Mouse (Mus musculus) embryonic facial prominence, embryonic 11.5 days (tissue): ENCODE measurements around the gene Ankrd7. TPM values are rescaled to one million over a fixed set of nuclear protein-coding genes. Genes with fewer than 3 reads are reported as not detected.

Experiments used
- ATAC-seq: fragments of 200-750 bp; cut with Nextera tagmentation; replicated peaks from 2 replicates; pipeline ENCODE4 v1.8.0; 2017; ENCODE audit warnings: low read depth; ENCODE audit not compliant: insufficient number of reproducible peaks, low FRiP score, low TSS enrichment
- DNase-seq: peaks from one replicate; pipeline ENCODE4 v3.0.0-alpha.2; 2015; ENCODE audit warnings: low spot score
- H3K27ac ChIP-seq: fragments of 300-500 bp; sonication (generic); replicated peaks from 2 replicates; pipeline ENCODE4 v1.5.1; 2014; ENCODE audit warnings: mild to moderate bottlenecking, low read depth, low read length, control low read depth
- H3K27me3 ChIP-seq: fragments of 300-500 bp; sonication (generic); 2 replicates; pipeline ENCODE4 v1.6.1; 2014; ENCODE audit warnings: mild to moderate bottlenecking, low read length, moderate library complexity, mixed read lengths; ENCODE audit not compliant: control insufficient read depth, insufficient read depth
- H3K36me3 ChIP-seq: fragments of 300-500 bp; sonication (generic); replicated peaks from 2 replicates; pipeline ENCODE4 v1.6.1; 2014; ENCODE audit warnings: low read depth, mild to moderate bottlenecking, low read length, moderate library complexity, mixed read lengths; ENCODE audit not compliant: control insufficient read depth, insufficient read depth
- H3K4me1 ChIP-seq: fragments of 300-500 bp; sonication (generic); 2 replicates; pipeline ENCODE4 v1.6.1; 2014; ENCODE audit warnings: low read length, mixed read lengths; ENCODE audit not compliant: control insufficient read depth, insufficient read depth
- H3K4me2 ChIP-seq: fragments of 300-500 bp; sonication (generic); 2 replicates; pipeline ENCODE4 v1.6.1; 2014; ENCODE audit warnings: low read depth, mild to moderate bottlenecking, control low read depth, low read length, moderate library complexity
- H3K4me3 ChIP-seq: fragments of 300-500 bp; sonication (generic); 2 replicates; pipeline ENCODE4 v1.5.1; 2014; ENCODE audit warnings: low read depth, low read length, control low read depth
- H3K9ac ChIP-seq: fragments of 300-500 bp; sonication (generic); replicated peaks from 2 replicates; pipeline ENCODE4 v1.6.1; 2014; ENCODE audit warnings: mild to moderate bottlenecking, control low read depth, low read length
- H3K9me3 ChIP-seq: fragments of 300-500 bp; sonication (generic); replicated peaks from 2 replicates; pipeline ENCODE4 v1.6.1; 2016; ENCODE audit warnings: mild to moderate bottlenecking, low read length, inconsistent platforms, mixed read lengths; ENCODE audit not compliant: control insufficient read depth
- WGBS: fragments of 180-500 bp; shearing (Covaris S2); extraction: QIAGEN DNeasy Blood & Tissue Kit; methylation state at CpG from one replicate; pipeline ENCODE4 v1.1.7; 2014; 5-methylcytosine and 5-hydroxymethylcytosine counted together
- polyA plus RNA-seq: library from polyadenylated mRNA; unstranded; fragments of >200 nt; fragmentation: Nextera tagmentation; extraction: Ambion mirVana; gene quantifications from 2 replicates; pipeline ENCODE4 v1.2.1, GENCODE M21; 2014

Ankrd7 gene
- polyA plus RNA-seq, 1 experiment from 2014 or later, result not detected

DNA sequence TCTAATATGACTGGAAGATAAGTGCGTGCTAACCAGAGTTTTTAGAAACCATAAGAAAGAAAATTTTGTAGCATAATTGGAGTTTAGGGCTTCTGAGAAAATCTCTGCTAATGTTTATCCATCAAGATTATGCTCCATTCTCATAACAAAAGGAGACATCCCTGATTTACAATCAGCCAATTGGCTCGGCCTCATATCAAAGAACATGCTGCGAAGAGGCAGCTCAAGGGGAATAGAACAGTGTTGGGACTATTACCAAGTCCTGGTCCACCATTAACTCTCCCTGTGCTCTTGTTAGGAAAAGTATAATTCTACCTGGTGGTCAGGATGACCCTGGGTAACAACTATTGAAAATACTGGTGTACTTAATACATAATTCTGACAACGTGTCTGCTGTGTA lies 50.4 kb downstream of the Ankrd7 start:
- ATAC-seq, result no peak
- Histone ChIP-seq H3K27ac (no peak overlapping the region), H3K4me2 (no peak overlapping the region), H3K4me3 (no peak overlapping the region), H3K9ac (no peak overlapping the region), H3K27me3 (no peaks in the 10 kb centered on the region), H3K9me3 (no peaks in the 10 kb centered on the region), H3K36me3 (no peaks in the 10 kb centered on the region), H3K4me1 (no peaks in the 10 kb centered on the region)
- no peak for DNase-seq
- 87% methylated on average over 4 of the region's 4 CpGs for WGBS

Other genes with a start within 250 kb of the Ankrd7 start
- 231 and 244 TPM in 2 replicates for gene Lsm8, start 17.7 kb upstream of the Ankrd7 start, polyA plus RNA-seq